Mouse (Mus musculus) neural tube, embryonic 15.5 days (tissue): ENCODE measurements around the gene Ncoa1. TPM values are rescaled to one million over a fixed set of nuclear protein-coding genes. Genes with fewer than 3 reads are reported as not detected.
A peak's percentile ranks its signal among the peaks of the same experiment; 100 is the strongest.

Source experiments
- ATAC-seq: fragments of 200-750 bp; cut with Nextera tagmentation; 2 replicates; pipeline ENCODE4 v1.8.0; 2017; ENCODE audit warnings: mild to moderate bottlenecking, moderate TSS enrichment, moderate library complexity; ENCODE audit not compliant: low FRiP score
- H3K27ac ChIP-seq: fragments of 300-500 bp; sonication (generic); replicated peaks from 2 replicates; pipeline ENCODE4 v1.5.1; 2015; ENCODE audit warnings: mild to moderate bottlenecking, inconsistent platforms
- H3K27me3 ChIP-seq: fragments of 300-500 bp; sonication (generic); replicated peaks from 2 replicates; pipeline ENCODE4 v1.6.1; 2015; ENCODE audit warnings: inconsistent platforms
- H3K36me3 ChIP-seq: fragments of 300-500 bp; sonication (generic); 2 replicates; pipeline ENCODE4 v1.6.1; 2015; ENCODE audit warnings: inconsistent platforms
- H3K4me1 ChIP-seq: fragments of 300-500 bp; sonication (generic); 2 replicates; pipeline ENCODE4 v1.6.1; 2015; ENCODE audit warnings: inconsistent platforms
- H3K4me2 ChIP-seq: fragments of 300-500 bp; sonication (generic); 2 replicates; pipeline ENCODE4 v1.6.1; 2015; ENCODE audit warnings: inconsistent platforms, mild to moderate bottlenecking, moderate library complexity
- H3K4me3 ChIP-seq: fragments of 300-500 bp; sonication (generic); replicated peaks from 2 replicates; pipeline ENCODE4 v1.5.1; 2015; ENCODE audit warnings: mild to moderate bottlenecking, inconsistent platforms
- H3K9ac ChIP-seq: fragments of 300-500 bp; sonication (generic); replicated peaks from 2 replicates; pipeline ENCODE4 v1.6.1; 2015; ENCODE audit warnings: mild to moderate bottlenecking, inconsistent platforms
- H3K9me3 ChIP-seq: fragments of 300-500 bp; sonication (generic); replicated peaks from 2 replicates; pipeline ENCODE4 v1.6.1; 2016; ENCODE audit warnings: inconsistent platforms
- WGBS: fragments of 180-500 bp; shearing (Covaris S2); methylation state at CpG from one replicate; pipeline ENCODE4 v1.1.7; 2015; ENCODE audit warnings: mixed read lengths; 5-methylcytosine and 5-hydroxymethylcytosine counted together
- polyA plus RNA-seq: library from polyadenylated mRNA; unstranded; fragments of >200 nt; fragmentation: Nextera tagmentation; extraction: Ambion mirVana; gene quantifications from 2 replicates; pipeline ENCODE4 v1.2.1, GENCODE M21; 2015

Ncoa1 gene
- polyA plus RNA-seq, 1 experiment from 2014 or later = 15.8 TPM

DNA sequence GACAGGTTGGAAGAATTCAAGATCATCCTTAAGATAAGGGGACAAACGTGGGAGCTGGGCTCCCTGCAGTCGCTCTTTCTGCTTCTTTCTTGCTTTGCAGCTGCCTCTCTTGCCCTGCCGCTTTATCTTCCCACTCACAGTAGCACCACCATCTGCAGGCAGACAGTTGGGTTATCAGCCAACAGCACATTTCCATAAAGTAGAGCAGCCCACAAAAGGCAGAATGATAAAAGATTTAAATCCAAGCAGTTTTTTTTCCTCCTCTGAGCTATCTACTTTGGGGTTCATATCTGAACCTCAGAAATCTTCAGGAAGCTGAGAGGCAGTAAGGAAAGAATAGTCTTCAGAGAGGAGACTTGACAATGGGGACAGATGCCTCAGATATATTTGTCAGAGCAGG is 24.9 kb upstream of the Ncoa1 start:
- H3K9ac ChIP-seq = no peak overlapping the region
- H3K4me1 ChIP-seq = peaks cover 14% of the 10 kb centered on the region; the same call in 1 of the 2 replicates
- H3K4me3 ChIP-seq = no peak overlapping the region
- H3K27ac ChIP-seq = no peak overlapping the region
- no peaks in the 10 kb centered on the region for H3K9me3 ChIP-seq
- H3K36me3 ChIP-seq = no peaks in the 10 kb centered on the region
- ATAC-seq = no peak
- WGBS = 25% methylated on average over 3 of the region's 3 CpGs
- no peaks in the 10 kb centered on the region for H3K27me3 ChIP-seq
- no peak overlapping the region for H3K4me2 ChIP-seq

DNA sequence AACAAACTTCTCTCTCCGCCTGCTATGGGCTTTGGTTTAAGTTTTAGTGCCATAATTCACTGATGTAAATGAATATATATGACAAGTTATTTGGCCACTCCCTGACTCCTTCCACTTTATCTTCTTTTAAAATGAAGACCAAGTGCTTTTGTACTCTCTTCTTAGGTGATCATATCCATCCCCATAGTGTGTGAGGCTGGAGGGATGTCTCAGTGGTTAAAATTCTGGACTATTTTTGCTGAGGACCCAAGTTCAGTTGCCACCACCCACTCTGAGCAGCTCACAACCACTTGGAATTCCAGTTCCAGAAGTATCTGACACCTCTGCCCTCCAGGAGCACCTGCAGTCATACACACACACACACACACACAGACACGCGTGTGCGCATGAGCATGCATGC is 23.5 kb upstream of the Ncoa1 start:
- no peaks in the 10 kb centered on the region for H3K9me3 ChIP-seq
- H3K4me3 ChIP-seq = no peak overlapping the region
- no peak overlapping the region for H3K4me2 ChIP-seq
- H3K9ac ChIP-seq = no peak overlapping the region
- H3K4me1 ChIP-seq = peaks cover 12% of the 10 kb centered on the region; the same call in 1 of the 2 replicates
- no peak for ATAC-seq
- no peaks in the 10 kb centered on the region for H3K27me3 ChIP-seq
- H3K36me3 ChIP-seq = no peaks in the 10 kb centered on the region
- 95% methylated on average over 4 of the region's 4 CpGs for WGBS
- H3K27ac ChIP-seq = no peak overlapping the region

DNA sequence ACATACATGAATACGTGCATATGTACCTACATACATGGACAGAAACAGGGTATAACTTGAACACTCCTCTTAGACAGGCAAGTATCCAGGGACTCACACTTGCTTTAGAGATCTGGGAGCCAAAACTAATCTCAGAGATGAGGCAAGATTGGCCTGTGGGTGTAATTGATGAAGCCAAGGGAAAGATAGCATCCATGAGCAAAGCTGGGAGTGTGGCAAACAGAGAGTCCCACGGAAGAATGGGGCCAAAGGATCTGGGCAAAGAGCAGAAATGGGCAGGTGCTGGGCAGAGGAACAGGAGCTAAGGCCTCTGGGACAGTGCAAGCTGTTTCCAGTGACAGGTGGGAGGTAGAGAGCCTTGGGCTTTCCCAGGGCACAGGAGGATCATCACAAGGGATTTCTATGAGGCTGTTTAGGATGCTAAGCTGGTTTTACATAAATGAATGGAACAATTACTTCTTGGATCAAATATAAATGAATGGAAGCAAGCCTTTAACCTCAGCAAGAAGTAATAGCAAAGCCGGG is 22.7 kb upstream of the Ncoa1 start:
- no peak for ATAC-seq
- no peaks in the 10 kb centered on the region for H3K9me3 ChIP-seq
- H3K4me2 ChIP-seq = no peak overlapping the region
- H3K36me3 ChIP-seq = no peaks in the 10 kb centered on the region
- no peak overlapping the region for H3K27ac ChIP-seq
- peaks cover 7% of the 10 kb centered on the region; the same call in 1 of the 2 replicates for H3K4me1 ChIP-seq
- H3K9ac ChIP-seq = no peak overlapping the region
- no peak overlapping the region for H3K4me3 ChIP-seq
- H3K27me3 ChIP-seq = no peaks in the 10 kb centered on the region
- 83% methylated on average over 3 of the region's 3 CpGs for WGBS

DNA sequence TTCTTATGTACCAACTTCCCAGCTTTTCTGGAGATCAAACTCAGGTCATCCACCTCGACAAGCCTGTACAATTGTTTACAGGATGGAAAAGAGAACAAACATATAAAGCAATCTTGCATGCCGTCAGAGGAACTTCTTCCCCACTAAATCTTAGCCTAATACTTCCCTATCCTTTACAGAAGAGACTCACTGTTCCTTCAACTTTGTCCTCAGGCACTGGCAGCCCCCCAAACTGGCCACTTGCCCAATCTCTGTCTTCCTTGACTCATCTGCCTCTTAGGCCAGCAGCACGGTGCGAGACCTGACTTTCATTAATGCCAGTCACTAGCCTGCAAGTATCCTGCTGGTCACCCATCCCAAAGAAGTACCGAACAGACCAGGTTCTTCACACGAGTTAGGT is 11.4 kb upstream of the Ncoa1 start:
- 70% methylated on average over 6 of the region's 6 CpGs for whole genome bisulfite sequencing
- Histone ChIP-seq H3K4me3 (no peak overlapping the region), H3K4me1 (no peaks in the 10 kb centered on the region), H3K9me3 (no peaks in the 10 kb centered on the region), H3K36me3 (no peaks in the 10 kb centered on the region), H3K27ac (no peak overlapping the region), H3K9ac (no peak overlapping the region), H3K4me2 (no peak overlapping the region), H3K27me3 (no peaks in the 10 kb centered on the region)
- no peak for ATAC-seq

DNA sequence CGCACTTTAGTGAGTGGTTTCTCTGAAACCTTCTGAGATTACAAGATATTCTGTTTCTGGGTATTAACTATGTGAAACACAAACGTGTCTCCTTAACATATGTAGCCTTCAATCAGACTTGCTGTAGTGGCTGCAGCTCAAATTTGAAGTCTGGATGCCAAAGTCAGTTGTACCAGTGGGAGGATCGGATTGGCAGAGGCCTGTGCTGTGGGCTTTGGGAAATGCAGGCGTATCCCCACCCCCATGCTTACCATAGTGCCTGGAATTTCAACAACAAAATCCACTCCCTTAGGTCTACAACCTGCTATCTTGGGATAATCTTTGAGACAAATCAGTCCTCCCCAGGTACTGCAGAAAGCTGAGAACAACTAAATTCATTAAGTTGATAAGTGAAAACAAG is 6.4 kb upstream of the Ncoa1 start:
- no peak overlapping the region for H3K9ac ChIP-seq
- no peak overlapping the region for H3K4me3 ChIP-seq
- no peak overlapping the region for H3K27ac ChIP-seq
- no peaks in the 10 kb centered on the region for H3K9me3 ChIP-seq
- H3K4me2 ChIP-seq = no peak overlapping the region
- H3K4me1 ChIP-seq = no peaks in the 10 kb centered on the region
- H3K27me3 ChIP-seq = no peaks in the 10 kb centered on the region
- no peak for ATAC-seq
- no peaks in the 10 kb centered on the region for H3K36me3 ChIP-seq
- WGBS = 76% methylated on average over 4 of the region's 4 CpGs

DNA sequence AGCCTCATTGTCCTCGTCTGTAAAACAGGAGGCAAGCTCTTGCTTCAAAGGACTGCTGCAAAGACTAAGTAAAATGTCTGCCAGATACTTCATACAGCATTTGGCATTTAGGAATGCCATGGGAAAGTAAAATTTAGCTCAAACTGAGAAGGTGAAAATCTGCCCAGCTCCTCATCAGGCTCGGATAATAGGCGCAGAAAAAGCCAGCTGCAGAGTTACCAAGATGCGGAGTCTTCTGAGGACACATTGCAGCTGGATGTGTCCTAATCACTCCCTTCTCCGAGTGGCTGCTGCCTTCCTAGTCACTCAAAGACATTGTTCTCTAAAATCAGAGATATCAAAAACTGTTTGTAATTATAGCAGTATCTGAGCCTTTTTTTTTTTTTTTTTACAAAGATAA is 4.7 kb upstream of the Ncoa1 start:
- no peaks in the 10 kb centered on the region for H3K9me3 ChIP-seq
- no peak overlapping the region for H3K9ac ChIP-seq
- H3K4me1 ChIP-seq = peaks cover 8% of the 10 kb centered on the region
- H3K4me3 ChIP-seq = no peak overlapping the region
- WGBS = 70% methylated on average over 5 of the region's 5 CpGs
- no peaks in the 10 kb centered on the region for H3K36me3 ChIP-seq
- no peaks in the 10 kb centered on the region for H3K27me3 ChIP-seq
- ATAC-seq = no peak
- no peak overlapping the region for H3K4me2 ChIP-seq
- H3K27ac ChIP-seq = no peak overlapping the region

DNA sequence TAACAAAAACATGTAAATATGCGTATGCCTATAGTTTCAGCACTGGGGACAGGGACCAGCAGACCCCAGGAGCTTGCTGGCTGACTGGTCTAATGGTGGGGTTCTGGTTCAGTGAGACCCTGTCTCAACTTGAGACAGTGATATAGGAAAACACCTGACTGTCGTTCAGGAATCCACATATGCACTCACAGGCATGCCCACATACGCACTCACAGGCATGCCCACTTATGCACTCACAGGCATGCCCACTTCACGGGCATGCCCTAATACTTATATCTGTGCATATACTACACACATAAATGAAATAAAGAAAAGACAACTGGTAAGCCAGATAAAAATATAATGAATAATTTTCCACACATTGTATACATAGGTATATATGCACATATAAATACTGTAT is 3.3 kb upstream of the Ncoa1 start:
- Histone ChIP-seq H3K4me3 (no peak overlapping the region), H3K9ac (no peak overlapping the region), H3K36me3 (no peaks in the 10 kb centered on the region), H3K4me1 (peaks cover 13% of the 10 kb centered on the region), H3K4me2 (no peak overlapping the region), H3K27me3 (no peaks in the 10 kb centered on the region), H3K27ac (no peak overlapping the region), H3K9me3 (no peaks in the 10 kb centered on the region)
- 85% methylated on average over 4 of the region's 4 CpGs for WGBS
- no peak for ATAC-seq

DNA sequence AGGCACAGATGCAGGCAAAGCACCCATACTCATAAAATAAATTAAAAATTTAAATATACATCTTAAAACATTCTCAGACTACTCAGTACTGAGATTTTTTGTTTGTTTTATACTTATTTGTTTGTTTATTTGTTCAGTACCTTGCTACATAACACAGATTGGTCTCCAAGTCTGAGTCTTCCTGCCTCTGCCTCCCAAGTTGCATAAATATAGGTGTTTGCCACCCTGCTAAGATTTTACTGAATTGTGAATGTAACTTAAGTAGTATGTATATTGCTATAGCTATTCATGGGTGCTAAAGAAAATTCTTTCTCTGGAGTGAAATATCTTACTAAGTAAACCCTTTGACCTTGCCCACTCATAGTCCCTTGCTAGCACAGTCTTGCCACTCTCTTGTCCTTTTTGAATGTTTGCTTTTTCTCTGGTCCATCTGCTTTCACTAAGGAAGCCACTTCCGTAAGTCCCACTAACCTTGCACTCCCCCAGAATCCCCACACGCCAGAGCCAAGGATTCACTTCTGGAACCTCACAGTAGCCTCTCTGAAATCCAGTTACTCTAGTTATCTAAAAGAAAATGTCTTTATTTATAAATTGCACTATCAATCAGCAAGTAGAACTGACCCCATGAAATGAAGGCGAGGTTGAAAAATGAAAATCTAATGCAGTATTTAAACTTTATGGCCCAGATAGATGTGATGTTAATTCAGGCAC is 2.3 kb upstream of the Ncoa1 start:
- H3K36me3 ChIP-seq = no peaks in the 10 kb centered on the region
- H3K4me2 ChIP-seq = no peak overlapping the region
- H3K27ac ChIP-seq = no peak overlapping the region
- no peaks in the 10 kb centered on the region for H3K27me3 ChIP-seq
- no peak overlapping the region for H3K9ac ChIP-seq
- no peak overlapping the region for H3K4me3 ChIP-seq
- no peak for ATAC-seq
- 77% methylated on average over 3 of the region's 3 CpGs for WGBS
- no peaks in the 10 kb centered on the region for H3K9me3 ChIP-seq
- H3K4me1 ChIP-seq = peaks cover 20% of the 10 kb centered on the region

DNA sequence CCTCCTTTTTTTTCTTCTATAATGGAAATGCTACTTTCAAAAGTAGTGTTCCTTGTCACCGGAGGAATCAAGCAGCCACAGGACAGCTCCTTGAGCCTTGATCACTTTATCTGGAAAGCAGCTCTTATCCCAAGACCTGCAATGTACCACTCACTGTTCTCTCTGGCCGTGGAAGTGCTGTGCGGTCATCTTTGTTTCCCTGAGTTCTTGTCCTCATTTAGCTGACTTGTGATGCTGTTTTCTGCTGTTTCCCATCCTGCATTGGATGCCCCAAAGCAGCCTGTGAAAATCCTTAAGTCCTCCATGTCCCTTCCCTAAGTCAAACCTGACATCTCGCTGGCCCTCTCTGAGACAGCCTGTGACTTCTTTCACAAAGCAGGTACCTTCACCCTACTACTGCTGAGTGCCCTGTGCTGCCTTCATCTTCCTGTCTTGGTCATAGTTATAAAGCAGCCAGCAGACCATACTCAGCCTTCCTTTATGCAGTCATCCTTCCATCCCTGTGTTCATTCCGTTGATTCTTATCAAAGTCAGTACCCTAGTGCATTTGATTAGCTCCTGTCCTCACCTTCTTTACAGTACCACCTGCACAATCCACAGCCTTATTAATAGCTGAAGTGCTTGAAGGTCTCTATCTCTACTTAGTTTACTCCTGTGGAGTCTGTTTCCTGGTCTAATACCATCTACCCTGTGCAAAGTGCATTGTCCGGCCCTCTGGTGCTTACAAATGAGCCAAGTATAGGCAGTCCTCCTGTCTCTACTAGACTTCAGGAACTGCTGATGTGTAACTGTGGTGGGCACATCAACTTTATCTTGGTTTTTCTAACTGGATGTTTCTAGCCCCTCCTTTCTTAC is 1.2 kb upstream of the Ncoa1 start:
- WGBS = 73% methylated on average over 6 of the region's 6 CpGs
- Histone ChIP-seq H3K4me1 (peaks cover 30% of the 10 kb centered on the region), H3K36me3 (no peaks in the 10 kb centered on the region), H3K4me3 (peak overlapping the region; percentile 74; the same call in 1 of the 2 replicates), H3K9me3 (no peaks in the 10 kb centered on the region), H3K9ac (no peak overlapping the region), H3K27ac (no peak overlapping the region), H3K27me3 (no peaks in the 10 kb centered on the region), H3K4me2 (no peak overlapping the region)
- no peak for ATAC-seq

DNA sequence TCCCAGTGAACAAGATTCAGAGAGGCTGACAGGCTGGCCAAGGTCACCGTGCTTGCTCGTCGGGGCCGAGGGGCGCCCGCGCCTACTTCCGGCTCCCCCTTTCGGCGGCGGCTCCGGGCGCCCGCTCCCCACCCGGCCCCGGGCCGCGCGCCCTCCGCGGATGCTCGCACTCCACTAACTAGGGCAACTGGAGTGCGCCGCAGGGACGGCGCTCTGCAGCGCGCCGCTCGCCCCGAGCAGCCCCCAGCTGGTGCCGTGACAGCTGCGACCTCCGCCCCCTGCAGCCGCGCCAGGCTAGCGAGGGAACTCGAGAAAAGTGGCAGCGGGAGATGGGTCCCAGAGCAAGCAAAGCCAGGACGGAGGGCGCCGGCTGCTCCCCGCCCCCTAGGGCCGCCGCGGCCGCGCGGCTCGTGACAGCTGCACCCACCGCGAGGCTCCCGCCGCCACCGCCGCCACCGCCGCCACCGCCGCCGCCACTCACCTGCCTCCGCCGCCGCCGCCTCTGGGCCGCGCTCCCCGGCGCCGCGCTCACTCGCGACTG is 621 bp downstream of the Ncoa1 start:
- Histone ChIP-seq H3K9me3 (no peaks in the 10 kb centered on the region), H3K27ac (peak overlapping the region; percentile 96), H3K4me1 (peaks cover 30% of the 10 kb centered on the region), H3K4me2 (peak overlapping the region; percentile 74), H3K4me3 (peak overlapping the region; percentile 74), H3K9ac (peak overlapping the region; percentile 94), H3K36me3 (no peaks in the 10 kb centered on the region), H3K27me3 (no peaks in the 10 kb centered on the region)
- WGBS = under 1% methylated on average over 56 of the region's 73 CpGs
- ATAC-seq = peak; percentile 89

DNA sequence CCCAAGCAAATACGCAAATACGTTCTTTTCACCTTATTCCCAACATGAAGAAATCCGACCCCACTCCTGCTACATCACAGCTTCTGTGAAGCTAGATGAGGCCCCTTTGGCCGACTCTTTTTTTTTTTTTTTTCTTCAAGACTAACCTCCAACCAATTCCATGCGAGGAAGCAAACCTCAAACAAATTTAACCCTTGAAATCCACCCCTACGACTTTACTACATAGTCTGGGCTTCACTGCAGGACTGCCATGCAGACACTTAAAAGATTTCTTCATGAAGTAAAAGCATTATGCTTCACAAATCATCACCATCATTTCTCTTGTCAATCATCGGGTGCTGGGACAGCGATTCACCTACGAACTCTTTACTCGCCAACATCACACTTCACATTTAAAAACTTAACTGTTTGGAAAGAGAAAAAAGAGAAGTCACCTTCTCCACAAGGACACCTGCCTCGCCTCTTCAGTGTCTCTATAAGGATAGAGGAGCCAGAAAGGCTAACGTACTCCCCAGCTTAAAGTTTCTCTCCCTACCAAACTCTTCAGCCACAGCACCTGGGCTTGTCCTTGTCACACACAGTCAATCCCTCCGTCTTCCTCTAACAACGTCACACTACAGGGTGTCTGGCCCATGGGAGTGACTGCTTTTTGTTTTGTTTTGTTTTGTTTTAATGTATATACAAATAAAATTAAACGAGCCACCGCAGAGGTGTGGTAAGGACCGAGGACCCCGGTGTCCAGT is 1.6 kb downstream of the Ncoa1 start:
- Histone ChIP-seq H3K27ac (peak overlapping the region; percentile 96; the same call in 1 of the 2 replicates), H3K27me3 (no peaks in the 10 kb centered on the region), H3K4me2 (peak overlapping the region; percentile 74), H3K36me3 (no peaks in the 10 kb centered on the region), H3K9ac (peak overlapping the region; percentile 94), H3K9me3 (no peaks in the 10 kb centered on the region), H3K4me1 (peaks cover 30% of the 10 kb centered on the region), H3K4me3 (peak overlapping the region; percentile 74)
- ATAC-seq = 0 out of 2 replicates have a peak, but pooled peaks have one; percentile 2
- 10% methylated on average over 18 of the region's 18 CpGs for WGBS
